Mouse (Mus musculus) brain, embryonic 14.5 days (tissue): ENCODE results near the gene Paip2b. TPM values are rescaled to one million over a fixed set of nuclear protein-coding genes. Genes with fewer than 3 reads are reported as not detected.
A peak's percentile ranks its signal among the peaks of the same experiment; 100 is the strongest.

Source experiments
- DNase-seq: peaks from one replicate; pipeline ENCODE4 v3.0.0-alpha.2; 2011; ENCODE audit warnings: low read depth
- CTCF ChIP-seq: fragments of 200-500 bp; IDR thresholded peaks from 2 replicates; pipeline ENCODE4 v1.5.1; 2012; ENCODE audit warnings: inconsistent platforms, mild to moderate bottlenecking, moderate library complexity, borderline replicate concordance; ENCODE audit not compliant: insufficient read depth, insufficient read length; ENCODE audit errors: extremely low read depth
- POLR2A ChIP-seq: fragments of 200-500 bp; IDR thresholded peaks from 2 replicates; pipeline ENCODE4 v1.6.1; 2012; ENCODE audit warnings: mild to moderate bottlenecking, inconsistent platforms, borderline replicate concordance; ENCODE audit not compliant: poor library complexity, insufficient read depth, insufficient read length, severe bottlenecking; ENCODE audit errors: extremely low read depth
- polyA plus RNA-seq: library from polyadenylated mRNA; depleted of rRNA; stranded (reverse); fragments of >200 nt; gene quantifications from 2 replicates; pipeline ENCODE4 v1.2.3, GENCODE M21; 2012; rRNA removed

Paip2b gene
- 49.4 and 50.8 TPM in 2 replicates for polyA plus RNA-seq

DNA sequence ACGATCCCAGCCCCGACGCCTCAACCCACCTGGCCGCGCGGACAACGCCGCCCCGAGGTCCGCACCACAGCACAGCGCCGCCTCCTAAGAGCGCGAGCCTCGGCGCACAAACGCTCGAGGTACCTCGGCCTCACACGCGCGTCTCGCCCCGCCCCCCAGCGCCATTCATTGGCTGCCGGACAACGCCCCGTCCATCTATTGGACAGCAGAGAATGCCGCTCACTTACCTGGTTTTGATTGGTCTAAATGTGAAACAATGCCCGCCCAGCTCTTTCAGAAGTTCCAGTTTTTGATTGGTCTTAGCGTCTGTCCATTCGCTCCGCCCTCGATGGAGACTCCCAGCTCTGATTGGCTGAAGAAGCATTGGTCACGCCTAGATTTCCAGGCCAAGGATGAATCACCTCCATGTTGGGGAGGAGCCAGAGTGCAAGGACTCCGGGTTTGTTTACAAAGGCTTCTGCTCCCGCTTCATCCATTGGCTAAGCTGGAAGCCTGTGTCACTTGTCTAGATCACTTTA lies at the start of gene Paip2b:
Gene Paip2b, minus strand, starts transcription at position 136 of the 518 bp plus-strand sequence.
- peak; percentile 100 for DNase-seq
- peak; percentile 99 for TF ChIP-seq POLR2A
- TF ChIP-seq CTCF, result no peak

DNA sequence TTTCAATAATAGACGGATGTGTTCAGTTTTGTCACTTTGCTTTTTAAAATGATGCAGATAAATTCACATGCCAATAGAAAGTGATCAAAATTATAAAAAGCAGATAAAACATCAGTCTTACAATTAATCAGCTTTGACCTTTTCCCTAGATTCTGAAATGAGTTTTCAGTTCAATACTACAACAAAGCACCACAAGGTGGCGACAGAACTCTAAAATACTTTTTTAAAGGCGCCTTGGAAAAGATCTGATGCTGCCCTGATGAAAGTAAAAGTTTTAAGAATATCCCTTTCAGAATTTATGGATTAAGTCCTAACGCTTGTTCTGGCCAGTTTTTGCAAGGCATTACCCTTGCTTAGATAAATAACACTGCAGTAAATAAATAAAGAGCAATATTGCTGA lies 48.3 kb upstream of the Paip2b start:
- peak; percentile 22; the same call in 1 of the 2 replicates for TF ChIP-seq CTCF
- TF ChIP-seq POLR2A, result no peak
- DNase-seq, result peak; percentile 70

DNA sequence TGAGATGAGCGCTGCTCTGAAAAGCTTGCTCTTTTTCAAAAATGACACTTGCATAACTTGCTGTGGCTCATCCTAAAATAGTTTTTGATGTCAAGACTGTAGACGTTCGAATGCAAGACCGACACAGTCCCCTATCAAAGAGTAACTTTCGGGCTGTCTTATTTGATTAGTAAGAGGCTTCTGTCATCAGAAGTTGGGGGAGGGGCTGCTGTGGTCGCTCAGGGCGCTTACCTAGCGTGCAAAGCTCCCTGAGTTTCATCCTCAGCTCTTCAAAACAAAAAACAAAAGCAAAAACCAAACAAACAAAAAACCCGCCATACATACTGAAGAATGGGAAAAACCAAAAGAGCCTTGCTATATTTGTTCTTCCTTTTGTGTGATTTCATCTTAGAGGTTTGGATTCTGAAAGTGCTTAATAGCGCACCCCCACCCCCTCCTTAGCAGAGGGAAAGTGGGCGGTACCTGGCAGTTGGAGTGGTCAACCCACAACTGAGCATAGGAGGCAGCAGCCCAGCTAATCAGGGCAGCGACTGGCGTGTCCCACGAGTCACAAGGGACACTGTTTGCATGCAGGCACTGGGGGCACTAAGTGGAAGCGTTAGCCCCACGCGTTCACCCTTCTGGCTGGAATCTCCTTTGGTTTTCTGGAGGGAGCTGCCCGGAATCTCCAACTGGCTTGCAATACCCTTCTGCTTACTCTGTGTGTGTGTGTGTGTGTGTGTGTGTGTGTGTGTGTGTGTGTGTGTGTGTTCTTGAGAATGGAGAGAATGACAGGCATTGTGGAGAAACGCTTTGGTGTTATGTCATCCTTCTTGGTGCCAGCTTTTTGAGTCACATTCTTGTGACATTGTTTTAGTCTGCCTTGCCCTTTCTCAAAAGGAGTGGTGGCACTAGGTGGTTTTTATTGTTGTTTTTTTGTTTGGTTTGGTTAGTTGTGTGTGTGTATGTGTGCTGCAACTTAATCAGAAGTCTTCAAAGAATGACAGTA lies 36.4 kb upstream of the Paip2b start:
- peak; percentile 71 for DNase-seq
- TF ChIP-seq POLR2A (no peak), CTCF (no peak)

DNA sequence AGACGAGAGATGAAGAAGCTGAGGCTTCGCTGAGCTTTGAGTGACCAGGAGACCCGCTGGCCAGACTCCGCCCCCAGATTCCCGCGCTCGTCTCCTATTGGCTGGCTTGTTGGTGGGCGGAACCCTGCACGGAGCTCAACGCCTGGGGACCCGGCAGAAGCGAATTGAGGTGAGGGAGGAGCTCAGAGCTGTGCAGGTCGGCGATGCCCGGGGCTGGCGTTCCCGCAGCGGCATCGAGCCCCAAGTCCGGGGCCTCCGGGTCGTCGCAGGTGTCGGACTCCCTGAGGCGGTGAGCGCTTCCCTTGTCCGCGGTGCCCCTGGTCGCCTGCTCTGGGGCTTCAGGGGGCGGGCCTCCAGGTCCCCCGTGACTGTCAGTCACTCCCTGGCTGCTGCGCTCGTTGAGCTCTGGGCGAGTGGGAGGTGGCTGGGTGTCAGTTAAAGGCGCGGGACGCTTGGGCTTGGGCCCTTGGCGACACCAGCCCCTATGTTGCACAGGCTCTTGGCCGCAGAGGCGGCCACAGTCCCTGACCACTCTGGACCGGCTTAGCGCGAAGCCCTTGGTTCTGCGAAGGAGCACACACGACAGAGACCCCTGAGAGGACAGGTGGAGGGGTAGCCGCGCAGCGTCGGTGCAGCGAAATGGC lies 35.5 kb upstream of the Paip2b start, which contains the start of gene Zfp638:
Gene Zfp638, plus strand, starts transcription at position 156 of the 644 bp plus-strand sequence.
- TF ChIP-seq POLR2A (no peak), CTCF (no peak)
- DNase-seq, result peak; percentile 94

DNA sequence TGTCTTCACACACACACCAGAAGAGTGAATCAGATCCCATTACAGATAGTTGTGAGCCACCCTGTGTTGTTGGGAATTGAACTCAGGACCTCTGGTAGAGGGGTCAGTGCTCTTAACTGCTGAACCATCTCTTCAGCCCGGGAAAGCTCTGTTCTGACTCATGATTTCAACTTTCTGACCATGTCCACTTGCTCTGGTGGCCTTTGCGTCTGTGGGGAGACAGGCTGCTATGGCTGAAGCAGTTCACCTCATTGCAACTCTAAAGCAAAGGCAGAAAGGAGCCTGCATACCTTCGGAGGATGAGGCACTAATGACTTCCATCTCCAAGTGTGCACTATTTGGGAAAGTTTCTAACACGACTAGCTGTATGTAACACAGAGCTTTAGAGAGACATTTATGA lies 34.9 kb upstream of the Paip2b start:
- DNase-seq, result no peak
- no peak for TF ChIP-seq CTCF
- no peak for TF ChIP-seq POLR2A

DNA sequence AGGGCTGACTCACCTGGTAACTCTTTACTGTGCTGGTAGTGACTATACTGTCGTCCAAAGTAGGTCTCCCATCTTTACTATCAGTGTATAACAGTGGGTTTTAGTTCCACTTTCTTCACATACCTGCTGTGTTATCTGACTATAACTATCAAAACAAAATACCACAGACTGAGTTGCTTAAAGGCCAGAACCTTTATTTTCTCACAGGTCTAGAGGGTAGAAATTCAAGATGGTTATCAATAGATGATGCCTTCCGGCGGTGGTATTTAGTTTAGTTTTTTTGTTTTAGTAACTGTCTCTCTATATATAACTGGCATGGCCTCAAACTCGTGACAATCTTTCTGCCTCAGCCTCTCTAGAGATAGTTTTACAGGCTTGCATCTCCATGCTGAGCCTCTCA lies 32.0 kb upstream of the Paip2b start:
- TF ChIP-seq POLR2A (no peak), CTCF (no peak)
- DNase-seq, result no peak

DNA sequence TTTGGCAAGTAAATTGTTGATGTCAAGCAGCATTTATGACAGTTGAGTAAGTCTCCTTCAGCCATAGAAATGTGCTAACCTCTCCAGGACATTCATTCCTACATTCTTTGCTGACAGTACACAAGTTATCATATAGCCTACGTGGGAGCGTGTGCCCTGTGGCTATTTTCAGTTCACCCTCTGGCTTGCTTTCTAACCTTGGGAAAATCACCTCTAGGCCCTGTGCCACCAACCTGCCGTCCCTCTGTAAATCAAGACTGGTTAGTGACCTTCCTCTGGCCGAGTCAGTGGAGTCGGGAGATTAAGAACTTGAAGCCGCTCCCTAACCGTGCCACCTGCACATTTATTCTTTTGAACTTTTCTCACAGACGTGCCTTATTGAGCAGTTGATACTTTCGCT lies 28.5 kb upstream of the Paip2b start:
- DNase-seq, result no peak
- TF ChIP-seq POLR2A, result no peak
- no peak for TF ChIP-seq CTCF

DNA sequence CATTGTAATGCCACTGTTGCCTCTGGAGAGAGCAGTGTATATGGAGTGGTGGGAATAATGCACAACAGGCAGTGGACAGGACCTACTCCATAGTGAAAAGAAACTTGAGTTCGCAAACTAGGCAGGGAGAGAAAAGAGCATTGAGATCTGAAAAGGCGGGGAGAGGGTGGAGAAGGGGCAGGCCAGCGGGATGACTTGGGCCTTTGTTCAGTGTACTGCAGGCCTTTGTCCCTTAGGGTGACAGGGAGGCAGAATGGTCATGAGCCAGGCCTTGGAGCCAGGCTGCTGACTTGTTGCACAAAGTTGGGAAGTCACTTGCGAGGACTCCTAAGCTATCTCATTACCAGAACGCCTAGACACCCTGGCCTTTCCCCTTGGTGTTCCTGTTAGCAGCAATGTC lies 25.9 kb upstream of the Paip2b start:
- TF ChIP-seq CTCF (no peak), POLR2A (no peak)
- peak; percentile 10 for DNase-seq

DNA sequence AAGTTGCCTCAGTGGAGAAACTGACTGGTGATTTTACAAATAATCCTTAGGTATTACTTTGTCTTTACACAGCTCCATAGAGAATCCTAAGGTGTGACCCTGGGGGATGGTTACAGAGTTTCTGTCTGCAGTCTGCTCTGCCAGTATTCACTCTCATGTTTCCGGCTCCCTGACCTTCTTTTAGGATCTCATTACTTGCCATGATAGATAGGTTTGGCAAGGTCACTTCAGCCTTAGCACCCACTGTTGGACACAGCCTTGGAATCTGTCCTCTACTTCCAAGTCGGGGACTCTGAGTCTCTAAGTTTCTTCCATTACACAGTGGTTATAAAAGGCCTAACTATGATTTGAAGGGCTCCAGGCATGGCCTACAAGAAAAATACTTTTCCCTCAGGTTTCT lies 17.9 kb upstream of the Paip2b start:
- no peak for TF ChIP-seq POLR2A
- no peak for TF ChIP-seq CTCF
- no peak for DNase-seq

DNA sequence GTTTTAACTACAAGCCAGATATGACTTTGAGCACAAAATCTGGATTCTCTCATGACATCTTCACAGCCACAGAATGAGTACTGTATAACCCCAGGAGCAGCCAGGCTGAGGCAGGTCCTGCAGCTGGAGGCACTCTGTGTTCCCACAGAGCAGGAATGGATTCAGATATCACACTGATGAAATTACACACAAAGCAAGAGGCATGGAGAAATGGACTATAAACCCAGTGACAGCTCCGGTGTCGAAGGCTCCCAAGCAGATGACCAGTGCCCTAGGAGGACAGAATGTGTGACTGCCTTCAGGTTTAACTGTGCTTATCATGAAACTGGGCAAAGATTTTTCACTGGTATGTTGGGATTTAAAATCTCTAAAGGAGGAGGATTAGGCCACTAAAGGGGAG lies 14.6 kb upstream of the Paip2b start:
- TF ChIP-seq POLR2A (no peak), CTCF (no peak)
- DNase-seq, result no peak

DNA sequence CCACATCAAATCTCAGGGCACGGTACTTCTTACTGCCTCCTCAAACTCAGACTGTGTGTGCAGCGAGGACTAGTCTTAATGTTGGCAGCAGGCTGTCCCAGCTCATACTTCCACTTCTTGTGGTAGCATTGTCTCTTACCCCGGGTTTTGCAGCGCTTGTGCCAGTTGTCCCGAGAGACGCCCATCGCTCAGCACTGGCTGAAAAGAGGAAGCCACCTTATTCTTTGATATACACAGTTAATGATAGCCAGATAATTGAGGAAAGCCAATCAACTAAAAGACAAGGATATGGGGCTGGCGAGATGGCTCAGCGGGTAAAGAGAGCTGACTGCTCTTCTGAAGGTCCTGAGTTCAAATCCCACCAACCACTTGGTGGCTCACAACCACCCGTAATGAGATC lies 13.4 kb upstream of the Paip2b start:
- TF ChIP-seq POLR2A (no peak), CTCF (no peak)
- no peak for DNase-seq

DNA sequence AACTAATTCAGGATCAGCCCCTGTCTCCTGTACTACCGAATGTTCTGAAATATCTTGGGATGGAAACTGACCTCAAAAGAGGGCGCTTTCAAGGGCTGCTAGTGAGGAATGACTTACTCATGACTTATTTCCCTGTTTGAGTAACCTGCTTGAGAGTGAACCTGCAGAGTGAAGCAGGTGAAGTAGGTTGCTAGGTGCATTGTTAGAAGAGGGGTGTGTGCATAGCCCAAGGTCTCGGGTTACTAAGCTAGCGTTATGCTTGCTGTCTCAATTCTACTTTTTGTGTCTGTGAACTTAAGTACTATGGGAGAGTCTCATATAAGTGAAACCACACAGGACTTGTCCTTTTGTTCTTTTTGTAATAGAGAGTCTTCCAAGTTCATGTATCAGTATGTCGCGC lies 8.5 kb upstream of the Paip2b start:
- DNase-seq, result no peak
- TF ChIP-seq CTCF, result no peak

DNA sequence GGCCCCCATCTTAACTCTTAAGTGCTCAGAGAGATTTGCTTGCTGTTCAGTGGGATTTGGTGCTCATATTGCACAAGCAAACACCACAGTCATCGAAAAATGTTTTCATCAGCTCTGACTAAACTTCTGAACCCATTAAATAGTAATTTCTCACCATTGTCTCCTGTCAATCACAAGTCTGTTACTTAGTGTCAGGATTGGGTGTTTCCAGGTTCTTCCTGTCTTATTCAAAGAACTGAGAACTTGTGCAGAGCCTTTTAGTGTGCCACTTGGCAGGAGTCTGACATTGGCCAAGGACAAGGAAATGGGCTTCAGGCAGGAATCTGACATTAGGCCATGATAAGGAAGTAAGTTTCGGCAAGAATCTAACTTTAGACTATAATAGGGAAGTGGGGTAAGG lies 6.5 kb upstream of the Paip2b start:
- DNase-seq, result no peak
- TF ChIP-seq POLR2A, result no peak
- no peak for TF ChIP-seq CTCF

DNA sequence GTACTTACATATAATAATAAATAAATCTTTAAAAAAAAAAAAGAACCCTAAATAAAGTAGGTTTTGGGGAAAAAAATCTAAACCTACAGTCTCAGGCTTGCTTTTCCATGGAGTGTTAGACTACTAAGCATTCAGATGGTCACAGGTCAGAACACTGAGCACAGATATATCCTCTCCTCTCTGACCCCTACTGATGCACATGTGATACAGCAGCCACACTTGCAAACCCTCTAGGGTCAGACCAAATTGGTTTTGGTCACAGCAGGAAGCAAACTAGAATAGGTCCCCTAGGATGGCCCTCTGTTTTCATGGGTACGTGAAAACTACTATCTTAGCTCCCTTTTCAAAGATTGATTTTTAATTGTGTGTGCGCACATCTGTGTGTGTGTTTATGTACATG lies 5.3 kb upstream of the Paip2b start:
- TF ChIP-seq POLR2A (no peak), CTCF (no peak)
- no peak for DNase-seq

DNA sequence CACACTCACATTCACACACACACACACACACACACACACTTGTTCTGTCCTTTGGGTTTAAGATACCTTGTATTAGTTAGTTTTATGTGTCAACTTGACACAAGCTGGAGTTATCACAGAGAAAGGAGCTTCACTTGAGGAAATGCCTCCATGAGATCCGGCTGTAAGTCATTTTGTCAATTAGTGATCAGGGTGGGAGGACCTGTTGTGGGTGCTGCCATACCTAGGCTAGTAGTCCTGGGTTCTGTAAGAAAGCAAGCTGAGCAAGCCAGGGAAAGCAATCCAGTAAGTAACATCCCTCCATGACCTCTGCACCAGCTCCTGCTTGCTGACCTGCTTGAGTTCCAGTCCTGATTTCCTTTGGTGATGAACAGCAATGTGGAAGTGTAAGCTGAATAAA lies 852 bp upstream of the Paip2b start:
- DNase-seq, result peak; percentile 2
